Mouse (Mus musculus) midbrain, embryonic 15.5 days (tissue): ENCODE data around the gene Dysf. TPM values are rescaled to one million over a fixed set of nuclear protein-coding genes. Genes with fewer than 3 reads are reported as not detected.
A peak's percentile ranks its signal among the peaks of the same experiment; 100 is the strongest.
"Not testable (repeated sequence)": the region's sequence is repeated elsewhere in the genome, so short reads cannot be mapped to it uniquely, and the experiment has no call there.

Experiments
- ATAC-seq: fragments of 200-750 bp; cut with Nextera tagmentation; replicated peaks from 2 replicates; pipeline ENCODE4 v1.8.0; 2017; ENCODE audit warnings: moderate TSS enrichment
- H3K27ac ChIP-seq: fragments of 300-500 bp; sonication (generic); 2 replicates; pipeline ENCODE4 v1.5.1; 2015; ENCODE audit warnings: mild to moderate bottlenecking, inconsistent platforms
- H3K27me3 ChIP-seq: fragments of 300-500 bp; sonication (generic); replicated peaks from 2 replicates; pipeline ENCODE4 v1.6.1; 2015; ENCODE audit warnings: inconsistent platforms
- H3K36me3 ChIP-seq: fragments of 300-500 bp; sonication (generic); replicated peaks from 2 replicates; pipeline ENCODE4 v1.6.1; 2015; ENCODE audit warnings: inconsistent platforms
- H3K4me1 ChIP-seq: fragments of 300-500 bp; sonication (generic); 2 replicates; pipeline ENCODE4 v1.6.1; 2015; ENCODE audit warnings: inconsistent platforms
- H3K4me2 ChIP-seq: fragments of 300-500 bp; sonication (generic); 2 replicates; pipeline ENCODE4 v1.6.1; 2015; ENCODE audit warnings: inconsistent platforms, mild to moderate bottlenecking, moderate library complexity
- H3K4me3 ChIP-seq: fragments of 300-500 bp; sonication (generic); 2 replicates; pipeline ENCODE4 v1.5.1; 2015; ENCODE audit warnings: mild to moderate bottlenecking, inconsistent platforms
- H3K9ac ChIP-seq: fragments of 300-500 bp; sonication (generic); 2 replicates; pipeline ENCODE4 v1.6.1; 2015; ENCODE audit warnings: mild to moderate bottlenecking, inconsistent platforms
- H3K9me3 ChIP-seq: fragments of 300-500 bp; sonication (generic); 2 replicates; pipeline ENCODE4 v1.6.1; 2016; ENCODE audit warnings: inconsistent platforms
- WGBS: fragments of 180-500 bp; shearing (Covaris S2); methylation state at CpG from one replicate; pipeline ENCODE4 v1.1.7; 2015; ENCODE audit warnings: mixed read lengths; 5-methylcytosine and 5-hydroxymethylcytosine counted together
- polyA plus RNA-seq: library from polyadenylated mRNA; unstranded; fragments of >200 nt; fragmentation: Nextera tagmentation; extraction: Ambion mirVana; gene quantifications from 2 replicates; pipeline ENCODE4 v1.2.1, GENCODE M21; 2015

Dysf gene
- 1.6 and 2.6 TPM in 2 replicates for polyA plus RNA-seq

DNA sequence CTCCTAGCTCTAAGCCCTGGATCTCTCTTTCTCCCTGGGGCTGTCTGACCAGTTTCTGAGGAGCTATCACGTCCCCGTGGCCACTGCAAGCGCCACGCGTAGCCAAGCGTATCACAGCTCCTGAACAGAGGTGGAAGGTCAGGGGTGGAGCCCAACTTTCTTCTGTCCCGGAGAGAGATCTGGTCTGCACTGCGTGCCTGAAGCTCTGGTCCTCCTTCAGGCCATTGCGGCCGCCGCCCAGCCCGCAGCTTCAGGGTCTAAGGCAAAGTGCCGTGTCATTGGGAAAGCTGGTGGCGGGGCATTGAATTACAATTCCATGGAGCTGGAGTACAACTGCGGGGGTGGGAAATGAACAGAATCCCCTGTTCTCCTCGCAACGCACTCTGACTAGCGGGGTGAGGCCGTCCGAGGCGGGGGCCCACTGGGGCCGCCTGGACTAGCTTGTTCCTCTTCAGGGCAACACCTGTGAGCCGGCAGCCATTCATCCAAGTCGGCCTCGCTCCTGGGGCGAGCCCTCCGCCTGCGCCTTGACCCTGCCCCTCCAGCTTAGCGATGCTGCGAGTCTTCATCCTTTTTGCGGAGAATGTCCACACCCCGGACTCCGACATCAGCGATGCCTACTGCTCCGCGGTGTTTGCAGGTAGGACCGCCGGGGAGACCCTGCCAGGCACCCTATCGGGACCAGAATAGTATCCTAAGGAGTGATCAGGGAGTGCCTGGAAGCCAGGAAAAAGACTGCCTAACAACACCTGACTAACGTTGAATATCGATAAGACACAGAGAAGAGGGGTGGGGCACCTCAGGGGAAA is at the start of gene Dysf:
Gene Dysf (plus strand): TSS at position 228 of the 809 bp plus-strand sequence.
- peaks cover 23% of the 10 kb centered on the region for H3K4me1 ChIP-seq
- H3K27me3 ChIP-seq, result peaks cover 3% of the 10 kb centered on the region
- ATAC-seq, result peak; percentile 54; the same call in 1 of the 2 replicates
- no peak within 1 kb of the TSS for H3K27ac ChIP-seq
- no peaks in the 10 kb centered on the region for H3K36me3 ChIP-seq
- no peaks in the 10 kb centered on the region for H3K9me3 ChIP-seq
- H3K4me2 ChIP-seq, result peak within 1 kb of the TSS; percentile 89
- WGBS, result under 1% methylated on average over 41 of the region's 41 CpGs
- H3K4me3 ChIP-seq, result peak within 1 kb of the TSS; percentile 42
- H3K9ac ChIP-seq, result peak within 1 kb of the TSS; percentile 42

DNA sequence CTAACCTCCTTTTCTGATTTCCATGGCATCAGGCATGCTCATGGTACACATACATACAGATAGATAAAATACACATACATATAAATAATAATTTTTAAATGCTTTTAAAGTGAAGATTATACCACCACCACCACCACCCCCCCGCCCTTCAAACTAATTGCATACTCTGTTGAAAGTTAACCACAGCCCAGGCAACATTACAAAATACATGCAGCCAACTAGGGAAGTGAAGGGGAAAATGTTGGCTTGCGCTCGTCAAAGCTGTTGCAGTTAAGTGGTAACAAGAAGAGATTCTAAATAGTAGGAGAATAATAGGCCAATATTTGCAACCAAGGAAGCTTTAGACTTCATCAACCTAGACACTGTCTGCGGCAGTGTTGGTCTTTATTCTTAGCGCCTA is 20.7 kb upstream of the Dysf start:
- Histone ChIP-seq H3K9me3 (no peaks in the 10 kb centered on the region), H3K27me3 (no peaks in the 10 kb centered on the region), H3K27ac (no peak overlapping the region), H3K4me3 (no peak overlapping the region), H3K4me2 (no peak overlapping the region), H3K4me1 (no peaks in the 10 kb centered on the region), H3K36me3 (peaks cover 20% of the 10 kb centered on the region), H3K9ac (no peak overlapping the region)
- 95% methylated on average over 5 of the region's 5 CpGs for WGBS
- ATAC-seq, result no peak

DNA sequence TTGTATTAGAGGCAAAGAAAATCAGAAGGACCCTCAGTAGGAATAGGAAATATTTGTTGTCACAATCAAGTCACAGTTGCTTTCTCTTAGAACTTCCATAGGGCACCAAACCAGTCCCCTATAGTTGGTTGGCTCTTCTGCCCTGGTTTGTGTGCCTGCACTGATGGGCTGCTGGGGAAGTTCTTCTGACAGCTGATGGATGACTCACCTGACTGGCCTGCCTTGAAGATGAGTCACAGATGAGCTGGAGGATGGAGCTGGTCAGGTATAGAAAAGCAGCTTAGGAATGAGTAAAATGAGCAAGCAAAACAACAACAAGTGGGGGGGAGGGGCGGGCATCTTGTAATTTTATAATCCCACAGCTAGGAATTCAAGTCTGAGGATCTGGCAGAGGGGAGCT is 5.7 kb upstream of the Dysf start:
- 67% methylated on average over 1 of the region's 1 CpGs for WGBS
- Histone ChIP-seq H3K27ac (no peak overlapping the region), H3K4me1 (no peaks in the 10 kb centered on the region), H3K4me2 (no peak overlapping the region), H3K9ac (no peak overlapping the region), H3K9me3 (no peaks in the 10 kb centered on the region), H3K4me3 (no peak overlapping the region), H3K27me3 (no peaks in the 10 kb centered on the region), H3K36me3 (peaks cover 12% of the 10 kb centered on the region; the same call in 1 of the 2 replicates)
- no peak for ATAC-seq

DNA sequence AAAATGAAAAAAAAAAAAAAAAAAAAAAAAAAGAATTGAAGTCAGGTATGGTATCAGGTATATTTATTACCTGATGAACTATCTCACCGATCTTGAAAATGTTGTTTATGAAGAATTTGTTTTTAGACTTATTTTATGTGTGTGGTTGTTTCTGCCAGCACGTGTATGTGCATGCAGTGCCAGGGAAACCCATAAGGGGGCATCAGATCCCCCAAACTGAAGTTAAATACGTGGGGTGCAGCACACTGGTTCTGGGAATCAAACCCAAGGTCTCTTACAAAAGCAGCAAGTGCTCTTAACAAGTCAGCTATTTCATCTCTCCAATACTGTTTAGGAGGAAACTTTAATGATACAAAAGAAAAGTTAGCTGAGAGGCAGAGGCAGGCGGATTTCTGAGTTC is 4.1 kb upstream of the Dysf start:
- Histone ChIP-seq H3K9ac (no peak overlapping the region), H3K36me3 (0 out of 2 replicates have a peak, but pooled peaks cover 5% of the 10 kb centered on the region), H3K9me3 (no peaks in the 10 kb centered on the region), H3K4me1 (peaks cover 12% of the 10 kb centered on the region), H3K4me3 (no peak overlapping the region), H3K27me3 (peaks cover 3% of the 10 kb centered on the region; the same call in 1 of the 2 replicates), H3K27ac (no peak overlapping the region), H3K4me2 (no peak overlapping the region)
- no peak for ATAC-seq
- WGBS, result 89% methylated on average over 4 of the region's 4 CpGs

DNA sequence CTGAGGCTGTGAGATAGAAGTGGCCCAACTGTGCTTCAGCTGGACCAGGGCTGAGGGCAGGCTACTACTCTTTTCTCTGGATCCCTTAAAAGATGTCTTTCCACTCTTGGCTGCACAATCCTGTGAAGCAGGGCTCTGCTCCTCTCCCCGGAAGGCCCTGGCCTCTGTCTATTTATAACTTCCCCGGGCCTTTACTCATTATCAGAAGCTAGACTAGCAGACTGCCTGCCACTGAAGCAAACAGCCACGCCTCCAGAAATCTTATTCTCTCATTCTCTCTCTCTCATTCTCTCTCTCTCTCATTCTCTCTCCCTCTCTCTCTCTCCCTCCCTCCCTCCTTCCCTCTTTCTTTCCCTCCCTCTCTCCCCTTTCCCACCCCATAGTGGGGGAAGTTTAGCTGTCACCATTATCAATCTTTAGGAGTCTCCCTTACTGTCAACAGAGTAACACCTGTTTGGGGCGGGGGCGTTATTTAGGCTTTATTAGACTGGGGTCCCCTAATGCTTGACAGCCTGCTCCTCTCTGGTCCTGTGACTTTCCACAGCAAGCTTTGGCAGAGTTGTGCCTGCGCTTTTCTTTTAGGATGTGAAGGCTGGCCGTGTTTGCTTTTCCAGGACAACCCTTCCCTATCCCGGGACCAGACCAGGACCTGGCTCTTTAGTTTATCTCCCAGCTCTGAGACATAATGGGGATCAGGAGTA is 932 bp downstream of the Dysf start:
- peaks cover 3% of the 10 kb centered on the region for H3K27me3 ChIP-seq

DNA sequence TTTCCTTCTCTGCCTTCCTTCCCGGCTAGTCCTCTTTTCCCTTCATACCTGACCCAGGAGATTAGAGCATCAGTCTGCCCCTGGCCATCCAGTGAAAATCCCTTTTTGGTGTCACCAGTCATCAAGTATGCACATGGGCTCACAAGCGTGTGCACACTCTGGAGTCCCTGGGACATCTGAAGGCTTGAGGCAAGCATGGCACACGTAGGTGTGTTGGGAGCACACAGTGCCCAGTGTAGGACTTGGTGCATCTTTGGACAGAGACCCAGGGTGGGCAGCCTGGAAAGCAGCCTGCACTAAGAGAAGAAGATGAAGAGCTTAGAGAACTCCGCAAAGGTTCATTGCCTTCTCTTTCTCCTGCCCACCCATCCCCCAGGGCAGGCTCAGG is 1.5 kb downstream of the Dysf start:
- Histone ChIP-seq H3K27me3 (peaks cover 3% of the 10 kb centered on the region), H3K4me2 (no peak overlapping the region), H3K9me3 (no peaks in the 10 kb centered on the region), H3K4me1 (peaks cover 23% of the 10 kb centered on the region), H3K27ac (no peak overlapping the region), H3K36me3 (no peaks in the 10 kb centered on the region), H3K9ac (no peak overlapping the region), H3K4me3 (no peak overlapping the region)
- 24% methylated on average over 4 of the region's 4 CpGs for WGBS
- peak; percentile 42 for ATAC-seq

More for the DNA sequence above, 932 bp downstream of the Dysf start:
- Histone ChIP-seq H3K27ac (no peak overlapping the region), H3K36me3 (no peaks in the 10 kb centered on the region), H3K4me1 (peaks cover 23% of the 10 kb centered on the region), H3K9me3 (no peaks in the 10 kb centered on the region), H3K4me3 (peak overlapping the region; percentile 42), H3K9ac (no peak overlapping the region), H3K4me2 (peak overlapping the region; percentile 89)
- 32% methylated on average over 8 of the region's 8 CpGs for WGBS
- no peak for ATAC-seq

DNA sequence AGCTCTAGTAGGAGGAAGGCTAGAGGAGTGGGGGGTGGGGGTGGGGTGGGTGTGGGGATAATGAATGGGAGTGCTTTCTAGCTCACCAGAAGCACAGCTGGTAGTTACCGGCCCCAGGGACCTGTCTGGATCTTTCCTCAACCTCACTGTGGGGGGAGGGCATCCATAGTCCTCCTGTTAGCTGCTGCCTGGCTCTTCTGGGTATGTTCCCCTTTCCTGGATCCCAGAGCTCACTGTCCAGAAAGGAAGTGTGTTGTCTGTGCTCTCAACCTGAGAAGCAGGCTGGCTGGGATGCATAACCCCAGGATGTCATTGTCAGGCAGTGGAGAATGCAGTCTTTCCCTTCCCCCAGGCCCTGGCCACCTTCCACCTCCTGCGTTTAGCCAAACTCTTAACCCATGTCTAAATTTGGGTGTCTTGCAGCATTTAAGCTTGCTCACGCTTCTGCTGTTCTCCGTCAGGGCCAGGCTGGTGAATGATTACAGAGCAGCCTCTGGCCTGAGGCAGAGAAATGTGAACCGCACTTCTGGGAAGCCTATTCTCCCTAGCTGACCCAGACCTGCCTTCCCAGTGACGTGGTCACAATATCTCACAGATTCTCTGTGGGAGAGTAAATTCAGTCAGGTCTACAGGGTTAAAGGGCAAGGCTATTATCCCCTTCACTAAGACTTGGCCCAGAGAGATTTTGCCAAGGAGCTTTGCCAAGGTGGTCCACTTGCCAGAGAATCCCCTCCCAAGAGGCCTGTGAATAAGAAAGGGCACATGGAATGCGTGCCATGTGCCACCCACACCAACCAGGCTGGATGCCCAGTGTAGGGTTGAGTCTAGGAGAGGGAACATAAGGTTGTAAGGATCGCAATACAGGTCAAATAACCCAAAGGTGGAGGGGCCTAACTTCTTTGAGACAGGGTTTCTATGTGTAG is 2.2 kb downstream of the Dysf start:
- H3K9me3 ChIP-seq, result no peaks in the 10 kb centered on the region
- H3K4me3 ChIP-seq, result no peak overlapping the region
- H3K27ac ChIP-seq, result no peak overlapping the region
- no peak overlapping the region for H3K4me2 ChIP-seq
- peak; percentile 45; the same call in 1 of the 2 replicates for ATAC-seq
- H3K9ac ChIP-seq, result no peak overlapping the region
- peaks cover 3% of the 10 kb centered on the region for H3K27me3 ChIP-seq
- 34% methylated on average over 8 of the region's 8 CpGs for WGBS
- no peaks in the 10 kb centered on the region for H3K36me3 ChIP-seq
- peaks cover 23% of the 10 kb centered on the region for H3K4me1 ChIP-seq

DNA sequence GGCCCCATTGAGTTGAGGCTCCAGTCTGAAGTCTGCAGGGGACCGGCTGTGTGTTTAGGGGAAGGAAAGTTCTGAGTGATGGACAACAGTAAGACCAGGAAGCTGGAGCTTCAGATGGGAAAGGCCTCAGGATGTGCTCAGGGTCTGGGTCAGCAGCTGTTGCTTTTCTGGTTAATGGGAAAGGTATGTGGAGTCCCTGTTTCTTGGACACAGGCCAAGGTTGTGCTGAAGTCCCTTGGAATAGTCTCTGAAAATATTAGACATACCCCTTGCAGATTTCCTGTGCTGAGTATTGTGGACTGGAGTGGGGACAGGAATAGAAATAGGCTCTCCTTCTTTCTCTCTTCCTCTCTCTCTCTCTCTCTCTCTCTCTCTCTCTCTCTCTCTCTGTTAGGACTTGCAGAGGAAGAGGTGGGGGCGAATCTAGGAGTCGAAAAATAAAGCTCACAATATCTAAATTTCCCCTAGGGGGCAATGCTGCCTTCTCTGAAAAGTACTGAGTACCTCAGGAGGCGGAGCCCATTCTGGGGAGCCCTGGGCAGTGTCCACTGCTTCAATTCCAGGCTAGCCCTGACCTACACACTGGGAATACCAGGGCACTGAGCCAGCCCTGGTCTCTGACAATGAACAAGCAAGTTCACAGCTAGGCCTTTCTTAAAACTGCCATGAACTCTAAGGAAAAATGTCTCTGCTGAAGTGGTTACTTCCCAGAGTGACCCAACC is 6.7 kb downstream of the Dysf start:
- not testable (repeated sequence) for ATAC-seq
- H3K4me1 ChIP-seq, result peaks cover 14% of the 10 kb centered on the region

DNA sequence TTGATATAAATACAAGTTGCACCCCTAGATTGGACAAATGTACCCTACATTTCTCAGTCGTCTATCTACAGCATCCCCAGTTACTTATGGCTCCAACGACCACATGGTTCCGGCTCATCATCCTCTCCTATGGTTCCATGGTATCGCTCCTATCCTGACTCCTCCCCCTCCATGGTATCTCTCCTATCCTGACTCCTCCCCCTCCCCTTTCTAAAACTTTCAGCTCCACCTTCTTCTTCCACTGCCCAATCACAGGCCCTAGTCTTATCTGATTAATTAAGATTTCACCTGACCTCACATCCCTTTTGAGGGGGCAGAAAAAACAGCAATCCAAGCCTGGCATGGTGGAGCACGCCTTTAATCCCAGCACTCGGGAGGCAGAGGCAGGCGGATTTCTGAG is 8.5 kb downstream of the Dysf start:
- no peak overlapping the region for H3K9ac ChIP-seq
- peaks cover 5% of the 10 kb centered on the region for H3K27me3 ChIP-seq
- H3K27ac ChIP-seq, result no peak overlapping the region
- H3K36me3 ChIP-seq, result no peaks in the 10 kb centered on the region
- no peak overlapping the region for H3K4me3 ChIP-seq
- H3K4me2 ChIP-seq, result no peak overlapping the region
- ATAC-seq, result no peak
- H3K4me1 ChIP-seq, result peaks cover 8% of the 10 kb centered on the region
- 91% methylated on average over 7 of the region's 7 CpGs for WGBS
- H3K9me3 ChIP-seq, result no peaks in the 10 kb centered on the region

More for the DNA sequence above, 6.7 kb downstream of the Dysf start:
- WGBS, result 64% methylated on average over 4 of the region's 4 CpGs
- not testable (repeated sequence) for H3K9ac ChIP-seq, H3K4me3 ChIP-seq, H3K9me3 ChIP-seq, H3K27ac ChIP-seq, H3K36me3 ChIP-seq, H3K27me3 ChIP-seq, H3K4me2 ChIP-seq

DNA sequence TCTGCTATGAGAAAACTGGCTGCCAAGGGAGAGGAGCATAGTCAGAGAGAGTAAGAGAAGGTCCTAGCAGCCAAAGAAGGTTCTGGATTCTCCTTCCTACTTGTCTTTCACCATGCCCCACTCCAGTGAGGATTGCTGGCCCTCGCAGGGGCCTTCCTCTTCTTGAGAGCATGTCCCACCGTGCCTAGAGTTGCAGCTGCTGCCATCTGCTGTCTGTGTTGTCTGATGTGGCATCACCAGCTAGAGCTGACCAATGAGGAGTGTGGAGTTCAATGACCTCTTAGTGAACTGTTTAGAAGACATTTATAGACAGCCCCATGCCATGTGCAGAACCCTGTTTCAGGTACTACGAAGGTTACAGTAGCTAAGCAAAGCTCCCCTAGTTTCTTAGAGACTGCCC is 9.0 kb downstream of the Dysf start:
- no peaks in the 10 kb centered on the region for H3K36me3 ChIP-seq
- 57% methylated on average over 3 of the region's 3 CpGs for WGBS
- ATAC-seq, result no peak
- no peak overlapping the region for H3K4me2 ChIP-seq
- no peak overlapping the region for H3K9ac ChIP-seq
- peaks cover 5% of the 10 kb centered on the region for H3K27me3 ChIP-seq
- H3K9me3 ChIP-seq, result no peaks in the 10 kb centered on the region
- no peak overlapping the region for H3K4me3 ChIP-seq
- H3K27ac ChIP-seq, result no peak overlapping the region
- H3K4me1 ChIP-seq, result peaks cover 8% of the 10 kb centered on the region

DNA sequence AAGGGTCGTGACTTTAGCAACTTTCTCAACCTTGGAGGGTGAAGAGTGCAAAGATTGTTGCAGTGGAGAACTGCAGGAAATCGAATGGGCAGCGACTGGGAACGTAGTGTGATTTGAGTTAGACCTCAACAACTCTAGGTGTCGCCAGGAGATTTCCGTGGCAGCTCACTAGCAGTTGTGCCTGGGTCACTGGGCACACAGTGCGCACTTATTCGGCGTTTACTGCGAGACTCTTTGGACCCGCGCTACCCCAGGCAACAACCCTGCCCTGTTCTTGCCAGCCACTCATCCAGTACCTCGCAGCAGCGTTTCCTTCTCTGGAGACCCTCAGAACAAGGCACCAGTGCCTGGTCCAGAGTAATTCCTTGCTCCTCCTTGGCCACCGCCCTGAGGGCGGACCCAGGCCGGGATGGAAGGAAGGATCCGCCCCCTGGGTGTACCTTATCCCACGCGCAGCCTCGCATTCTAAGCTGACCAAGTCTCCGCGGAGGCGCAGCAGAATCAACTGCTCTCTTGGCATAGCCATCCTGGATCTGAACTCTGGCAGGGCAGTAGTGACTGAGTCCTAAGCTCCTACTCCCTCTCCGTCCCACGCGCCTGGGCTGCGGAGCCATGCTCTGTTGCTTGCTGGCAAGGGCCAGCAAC is 10.6 kb downstream of the Dysf start:
- Histone ChIP-seq H3K36me3 (no peaks in the 10 kb centered on the region), H3K9ac (peak overlapping the region; percentile 26; the same call in 1 of the 2 replicates), H3K4me2 (peak overlapping the region; percentile 61), H3K27me3 (peaks cover 5% of the 10 kb centered on the region), H3K4me1 (peaks cover 8% of the 10 kb centered on the region), H3K27ac (no peak overlapping the region), H3K9me3 (no peaks in the 10 kb centered on the region), H3K4me3 (peak overlapping the region; percentile 33)
- 3% methylated on average over 28 of the region's 28 CpGs for WGBS
- ATAC-seq, result no peak
